Mouse (Mus musculus) urinary bladder, adult 18-20 months (tissue): ENCODE measurements around the gene Rab5if.
"Not testable (repeated sequence)": the region's sequence is repeated elsewhere in the genome, so short reads cannot be mapped to it uniquely, and the experiment has no call there.

Experiments used
- DNase-seq, 2 experiments: peaks; one replicate each; pipeline ENCODE4 v3.0.0; 2022; ENCODE audit warnings: low spot score in 2 of 2, mixed read lengths in 2 of 2

Rab5if gene

GRCm38 (mm10) chr2:156853999-156854771 is 8.7 kb upstream of the Rab5if start:
- not testable (repeated sequence) for DNase-seq

DNA sequence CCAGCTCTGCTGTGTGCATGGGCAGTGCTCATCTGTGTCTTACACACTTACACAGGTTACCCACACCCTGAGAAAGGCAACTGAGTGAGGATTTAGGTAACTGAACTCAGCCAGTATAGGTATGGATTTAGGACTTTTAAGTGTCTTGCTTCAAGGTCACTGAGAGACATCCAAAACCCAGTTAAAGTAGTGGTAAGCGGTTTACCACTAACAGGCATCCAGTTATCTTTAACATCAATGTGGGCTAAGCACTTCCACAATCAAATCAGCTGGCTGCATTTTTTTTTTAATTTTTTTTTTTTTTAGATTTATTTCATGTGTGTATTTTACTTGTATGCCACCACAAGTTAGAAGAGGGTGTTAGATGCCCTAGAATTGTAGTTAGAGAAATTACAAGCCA is 6.6 kb upstream of the Rab5if start:
- DNase-seq = no peak

- DNase-seq = no peak
Observed at GRCm38 (mm10) chr2:156857385-156857791, 5.5 kb upstream of the Rab5if start.

DNA sequence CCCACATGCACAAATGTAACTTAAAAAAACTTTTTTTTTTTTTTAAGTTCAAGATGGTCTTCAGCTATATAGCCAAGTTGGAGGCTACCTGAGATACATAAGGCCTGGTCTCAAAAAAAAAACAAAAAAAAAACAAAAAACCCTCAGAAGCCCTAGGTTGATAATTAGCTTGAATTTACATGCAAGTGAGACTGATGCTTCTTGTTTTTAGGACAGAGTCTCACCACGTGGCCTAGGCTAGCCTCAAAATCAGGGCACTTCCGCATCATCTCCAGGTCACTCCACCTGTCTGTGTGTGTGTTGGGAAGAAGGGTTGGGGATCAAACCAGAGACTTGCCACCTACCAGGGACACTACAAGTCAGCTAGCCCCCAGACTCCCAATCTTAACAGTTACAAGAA is 5.1 kb upstream of the Rab5if start, which contains the start of gene 4930518I15Rik:
Gene 4930518I15Rik (minus strand): TSS at position 112 of the 400 bp plus-strand sequence.
- no peak for DNase-seq

GRCm38 (mm10) chr2:156858671-156859070 is 4.3 kb upstream of the Rab5if start:
- no peak for DNase-seq

DNA sequence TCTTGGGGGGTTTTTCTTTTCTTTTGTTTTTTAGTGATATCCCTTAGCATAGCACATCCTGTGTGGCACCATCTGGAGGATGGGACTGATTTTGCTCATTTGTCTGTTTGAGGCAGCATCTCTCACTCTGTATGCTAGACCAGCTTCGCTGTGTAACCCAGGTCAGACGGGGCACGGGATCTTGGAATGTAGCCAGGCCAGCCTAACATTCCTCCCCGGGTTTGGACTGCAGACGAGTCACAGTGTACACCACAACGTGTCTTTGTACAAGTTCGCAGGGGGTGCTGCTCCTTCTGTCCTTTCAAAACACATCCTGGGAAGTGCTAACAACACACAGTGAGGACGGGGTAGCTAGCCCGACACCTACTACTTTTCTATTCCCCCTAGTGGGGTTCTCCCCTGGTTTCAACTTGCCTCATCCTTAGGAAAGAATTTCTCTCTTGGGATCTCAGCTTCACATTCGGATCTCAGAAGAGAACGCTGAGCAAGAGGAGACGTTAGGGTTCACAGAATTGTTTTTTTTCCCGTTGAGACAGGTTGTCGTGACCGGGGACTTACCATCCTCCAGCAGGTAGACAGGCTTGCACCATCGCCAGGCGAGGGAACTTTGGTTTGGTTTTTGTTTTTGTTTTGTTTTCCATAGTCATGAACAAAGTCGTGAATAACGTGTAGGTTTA is 749 bp upstream of the Rab5if start:
- DNase-seq = no peak

- DNase-seq = peak in 1 of 2 experiments; percentile 53
Observed at GRCm38 (mm10) chr2:156863487-156864160, 696 bp downstream of the Rab5if start.

- DNase-seq = no peak
Observed at GRCm38 (mm10) chr2:156864481-156864880, 1.6 kb downstream of the Rab5if start.

DNA sequence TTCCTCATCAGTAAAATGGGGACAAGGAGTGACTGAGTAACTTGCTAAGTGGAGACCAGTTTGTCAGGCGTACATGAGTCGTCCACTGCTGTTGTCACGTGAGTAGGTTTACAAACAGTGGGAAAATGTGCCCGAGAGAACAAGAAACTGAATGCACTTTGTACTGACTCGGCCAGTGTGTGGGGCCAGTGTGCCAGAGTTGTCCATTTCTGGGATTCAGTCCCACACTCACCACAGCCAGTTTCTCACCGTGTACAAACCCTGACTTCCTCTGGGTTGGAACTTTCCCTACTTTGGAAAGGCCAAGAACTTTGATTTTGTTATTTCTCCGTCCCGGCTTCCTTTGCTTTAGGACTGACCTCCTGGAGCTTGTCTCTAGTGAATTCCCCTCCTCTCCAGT is 6.1 kb downstream of the Rab5if start:
- DNase-seq = no peak

DNA sequence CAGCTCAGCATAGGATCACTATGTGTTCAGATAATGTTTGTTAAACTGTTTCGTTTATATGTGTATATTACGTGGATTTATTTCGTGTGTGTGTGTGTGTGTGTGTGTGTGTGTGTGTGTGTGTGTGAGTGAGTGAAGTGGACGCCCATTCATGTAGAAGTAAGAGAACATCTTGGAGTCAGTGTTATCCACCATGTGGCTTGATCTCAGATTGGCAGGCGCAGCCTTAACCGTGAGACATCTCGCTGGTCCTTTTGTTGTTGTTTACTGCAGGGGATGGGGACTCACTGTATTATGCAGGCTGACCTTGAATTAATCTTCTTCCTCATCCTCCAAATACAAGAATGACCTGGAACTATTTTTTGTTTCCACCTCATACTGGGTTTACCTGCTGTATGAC is 6.6 kb downstream of the Rab5if start:
- DNase-seq = no peak

DNA sequence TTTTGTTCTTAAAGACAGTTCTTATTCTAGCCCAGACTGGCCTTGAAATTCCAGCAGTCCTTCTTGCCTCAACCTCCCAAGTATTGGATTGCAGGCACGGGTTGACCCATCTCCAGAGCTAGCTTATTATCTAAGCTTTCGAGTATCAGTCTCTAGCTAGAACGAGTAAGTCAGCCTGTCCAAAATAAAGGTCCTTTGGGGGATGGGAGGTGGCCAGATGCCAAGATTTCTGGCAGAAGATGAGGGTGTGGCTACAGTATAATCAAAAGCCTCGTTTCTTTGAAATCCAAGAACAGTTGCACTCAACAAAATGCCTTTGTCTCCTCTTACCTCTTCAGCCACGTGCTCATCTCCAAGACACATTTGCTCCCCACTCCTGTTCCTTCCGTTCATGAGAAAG is 7.6 kb downstream of the Rab5if start:
- DNase-seq = no peak

DNA sequence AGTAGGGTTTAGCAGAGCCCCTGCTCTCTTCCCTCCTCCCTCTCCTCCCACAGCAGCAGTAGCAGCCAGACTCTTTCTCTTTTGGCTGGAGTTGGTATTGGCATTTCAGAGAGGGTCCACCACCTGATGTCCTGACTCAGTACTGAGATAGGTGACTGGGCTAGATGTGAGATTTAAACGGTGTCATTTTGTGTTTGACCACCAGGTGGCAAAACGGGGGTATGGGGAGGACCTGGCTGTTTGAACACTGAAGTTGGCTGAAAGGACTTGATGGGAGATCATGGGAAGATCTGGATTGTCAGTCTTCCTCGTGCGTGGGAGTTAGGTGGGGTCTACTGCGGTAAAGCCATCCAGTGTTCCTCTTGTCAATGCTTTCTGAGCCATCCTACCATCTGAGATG is 10.7 kb downstream of the Rab5if start:
- DNase-seq = no peak

DNA sequence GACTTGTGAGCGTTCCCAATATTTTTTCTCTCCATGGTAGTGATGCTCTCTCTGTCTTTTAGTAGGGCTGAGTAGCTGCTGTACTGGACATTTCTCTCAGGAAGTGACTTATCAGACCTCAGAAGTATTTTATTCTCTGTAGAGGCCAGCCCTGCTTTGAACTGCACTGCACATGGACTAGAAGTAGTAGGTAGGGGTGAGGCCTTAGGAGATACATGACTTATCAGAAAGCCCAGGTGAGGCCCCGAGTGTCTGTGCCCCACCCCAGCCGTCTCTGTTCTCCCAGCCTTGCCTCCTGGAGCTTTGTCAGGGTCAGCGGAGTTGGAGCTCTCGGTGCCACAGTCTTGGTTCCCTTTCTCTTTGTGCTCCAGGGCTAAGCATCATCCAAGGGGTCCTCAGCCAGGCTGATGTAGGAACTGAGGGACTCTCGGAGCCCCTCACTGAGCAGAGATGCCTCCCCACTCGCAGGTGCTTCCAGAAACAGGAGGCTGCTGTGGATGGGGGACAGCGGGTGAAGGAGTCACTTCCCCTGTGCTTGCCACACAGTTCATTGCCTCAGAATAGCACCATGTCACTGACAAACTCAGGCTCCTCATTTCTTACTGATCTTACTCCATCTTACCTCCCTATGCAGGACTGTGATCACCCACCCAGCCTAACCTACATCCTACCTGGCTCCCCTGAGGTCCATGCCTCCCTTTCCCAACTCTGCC is 11.3 kb downstream of the Rab5if start:
- DNase-seq = no peak

- no peak for DNase-seq
Observed at GRCm38 (mm10) chr2:156874760-156875510, 12.0 kb downstream of the Rab5if start.

GRCm38 (mm10) chr2:156877726-156878125 is 14.8 kb downstream of the Rab5if start:
- no peak for DNase-seq

- DNase-seq = no peak
Observed at GRCm38 (mm10) chr2:156879541-156879940, 16.6 kb downstream of the Rab5if start.

GRCm38 (mm10) chr2:156882431-156883001 is 19.6 kb downstream of the Rab5if start:
- no peak for DNase-seq

GRCm38 (mm10) chr2:156884396-156885211 is 21.7 kb downstream of the Rab5if start:
- no peak for DNase-seq

GRCm38 (mm10) chr2:156885666-156886065 is 22.7 kb downstream of the Rab5if start:
- not testable (repeated sequence) for DNase-seq

DNA sequence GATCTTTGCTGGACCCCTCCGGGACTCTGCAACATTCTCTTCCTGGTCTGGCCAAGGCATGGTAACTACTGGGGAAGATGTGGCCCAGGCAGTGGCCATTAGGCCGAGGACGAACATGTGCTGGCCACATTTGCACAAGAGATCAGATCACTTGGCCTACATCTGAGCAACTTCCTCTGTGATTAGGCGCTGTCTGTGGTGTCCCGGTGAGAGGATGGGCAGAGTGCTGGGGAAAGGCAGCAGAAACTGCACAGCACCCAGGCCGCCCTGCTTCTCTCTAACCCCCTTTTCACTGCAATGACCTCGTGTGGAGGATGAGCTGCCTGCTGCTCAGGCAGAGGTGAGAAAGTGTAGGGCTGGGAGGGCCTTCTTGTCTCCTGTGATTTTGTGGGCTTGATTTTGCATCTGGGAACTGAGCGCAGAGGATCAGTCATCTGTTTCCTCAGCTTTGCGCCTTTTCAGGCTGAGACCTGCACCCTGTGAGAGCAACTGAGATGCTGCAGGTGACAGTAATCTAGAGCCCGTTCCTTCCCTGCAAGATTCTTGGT is 23.2 kb downstream of the Rab5if start:
- DNase-seq = no peak
